In genomic region chr8:71675456-71676019, GRCm38 (mm10) we compare ENCODE assay signal across 8 mouse cellular contexts. TPM values are rescaled to one million over a fixed set of nuclear protein-coding genes. Genes with fewer than 3 reads are reported as not detected.
DNase-seq lines count a peak whose midpoint lies in the region; ATAC-seq lines count a peak whose summit lies in the region.

No protein-coding gene starts in this region.

- peak; percentile 93 for DNase-seq in heart, adult 11 months
- no peak for DNase-seq in heart, postnatal 36 days
- DNase-seq in thymus, postnatal 25 days = peak; percentile 12
- no peak for DNase-seq in thymus, postnatal 10 days (ENCODE audit: low spot score in 2 of 2)
- DNase-seq in liver, embryonic 11.5 days (ENCODE audit: low spot score) = no peak
- no peak for DNase-seq in urinary bladder, postnatal 25 days (ENCODE audit: low spot score)
- DNase-seq in urinary bladder, adult 2 months (ENCODE audit: low spot score) = no peak
- no peak for DNase-seq in T-cell, adult 2 months (ENCODE audit: low spot score)

- 40% methylated on average over 9 of the region's 9 CpGs for WGBS in liver, embryonic 11.5 days

- peak overlapping the region; percentile 75; the same call in 1 of the 2 replicates for H3K9ac ChIP-seq in liver, embryonic 11.5 days (ENCODE audit: low read depth, low read length)

- no peaks in the 10 kb centered on the region for H3K36me3 ChIP-seq in liver, embryonic 11.5 days (ENCODE audit: control insufficient read depth, insufficient read depth, low read length)

- peak overlapping the region; percentile 58 for H3K4me3 ChIP-seq in liver, embryonic 11.5 days (ENCODE audit: low read depth, low read length)

- H3K4me2 ChIP-seq in liver, embryonic 11.5 days = peak overlapping the region; percentile 80

- H3K27me3 ChIP-seq in liver, embryonic 11.5 days (replicated peaks; ENCODE audit: control insufficient read depth, insufficient read depth, low read length) = peaks cover 31% of the 10 kb centered on the region

- ATAC-seq in liver, embryonic 11.5 days (replicated peaks; ENCODE audit: low FRiP score) = no peak

- H3K4me1 ChIP-seq in liver, embryonic 11.5 days (replicated peaks; ENCODE audit: control insufficient read depth, insufficient read depth, low read length) = peaks cover 13% of the 10 kb centered on the region

- intact Hi-C loops in heart, postnatal 36 days (cut with DNase I) = loop anchor here (2.0 kb wide), 1 partner anchor 25 kb away; the partner anchor contains the start of gene B3gnt3

- no peaks in the 10 kb centered on the region for H3K9me3 ChIP-seq in liver, embryonic 11.5 days (ENCODE audit: control insufficient read depth, low read length)

- no peak overlapping the region for H3K27ac ChIP-seq in liver, embryonic 11.5 days (ENCODE audit: low read depth, low read length)

RNA-seq across cellular contexts. Expression of gene Jak3, which starts 0.6 kb away (rescaled TPM):
- total RNA-seq in heart, postnatal 36 days (2021) = 1 to 10 TPM; 8.2 to 8.6 TPM
- polyA plus RNA-seq in liver, embryonic 11.5 days (2014; fragmentation: Nextera tagmentation; extraction: Ambion mirVana) = 10.1 and 11.0 TPM in 2 replicates
- polyA plus RNA-seq in urinary bladder, adult 2 months (2012; rRNA removed) = 14.9 and 17.1 TPM in 2 replicates

RNA-seq across cellular contexts. Expression of gene Unc13a, which starts 4.0 kb away (rescaled TPM):
- under 1 TPM; 0.49 to 0.64 TPM for total RNA-seq in heart, postnatal 36 days (2021)
- polyA plus RNA-seq in liver, embryonic 11.5 days (2014; fragmentation: Nextera tagmentation; extraction: Ambion mirVana) = 0.41 and 0.45 TPM in 2 replicates
- polyA plus RNA-seq in urinary bladder, adult 2 months (2012; rRNA removed) = 0.44 and 0.47 TPM in 2 replicates

RNA-seq across cellular contexts. Expression of gene Insl3, which starts 13.5 kb away (rescaled TPM):
- 1 to 10 TPM; 3.8 to 4.7 TPM for total RNA-seq in heart, postnatal 36 days (2021)
- polyA plus RNA-seq in liver, embryonic 11.5 days (2014; fragmentation: Nextera tagmentation; extraction: Ambion mirVana) = 1.3 and 2.0 TPM in 2 replicates
- 7.7 and 11.7 TPM in 2 replicates for polyA plus RNA-seq in urinary bladder, adult 2 months (2012; rRNA removed)

RNA-seq across cellular contexts. Expression of gene B3gnt3, which starts 26.1 kb away (rescaled TPM):
- 1 to 10 TPM; 6.5 to 7.5 TPM for total RNA-seq in heart, postnatal 36 days (2021)
- 2.1 and 2.9 TPM in 2 replicates for polyA plus RNA-seq in liver, embryonic 11.5 days (2014; fragmentation: Nextera tagmentation; extraction: Ambion mirVana)
- 4.8 and 7.4 TPM in 2 replicates for polyA plus RNA-seq in urinary bladder, adult 2 months (2012; rRNA removed)

RNA-seq across cellular contexts. Expression of gene Fcho1, which starts 50.0 kb away (rescaled TPM):
- total RNA-seq in heart, postnatal 36 days (2021) = 1 to 10 TPM in 1 of 2 experiments, under 1 TPM in 1; 0.56 to 1.2 TPM
- 20.8 and 21.1 TPM in 2 replicates for polyA plus RNA-seq in liver, embryonic 11.5 days (2014; fragmentation: Nextera tagmentation; extraction: Ambion mirVana)
- 4.5 and 5.3 TPM in 2 replicates for polyA plus RNA-seq in urinary bladder, adult 2 months (2012; rRNA removed)

Comparison
In these comparisons a context has a peak if more than half of its experiments do, and no peak if none do; other contexts are left out.
1. DNase-seq: peak in heart, adult 11 months (single experiment) and thymus, postnatal 25 days (single experiment); none in heart, postnatal 36 days (0 of 2), thymus, postnatal 10 days (0 of 2), liver, embryonic 11.5 days (single experiment), urinary bladder, postnatal 25 days (single experiment), urinary bladder, adult 2 months (single experiment) and T-cell, adult 2 months (single experiment).